Mouse (Mus musculus) urinary bladder, postnatal 10 days (tissue): ENCODE results near the gene Zbtb40.

ENCODE experiments used
- DNase-seq: peaks from one replicate; pipeline ENCODE4 v3.0.0; 2022; ENCODE audit warnings: low spot score

The Zbtb40 gene

DNA sequence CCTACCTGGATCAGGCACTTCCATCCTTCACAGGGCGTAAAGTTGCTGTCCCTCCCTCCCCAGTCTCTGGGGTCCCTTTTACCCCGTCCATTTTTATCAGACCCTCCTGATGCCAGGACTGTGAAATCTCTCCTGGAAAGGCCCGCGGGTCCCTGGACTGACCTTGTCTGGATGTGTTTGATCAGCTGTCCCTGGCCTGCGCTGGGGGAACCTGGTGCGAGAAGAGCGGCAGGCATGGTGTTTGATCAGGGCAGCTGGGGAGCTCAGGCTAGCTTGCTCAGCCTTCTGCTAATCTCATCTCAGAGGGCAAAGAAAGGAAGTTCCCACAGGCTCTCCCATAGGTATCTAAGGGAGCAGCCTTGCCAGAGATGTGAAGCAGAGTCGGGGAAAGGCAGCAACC lies 71.4 kb downstream of the Zbtb40 start:
- DNase-seq, result no peak

DNA sequence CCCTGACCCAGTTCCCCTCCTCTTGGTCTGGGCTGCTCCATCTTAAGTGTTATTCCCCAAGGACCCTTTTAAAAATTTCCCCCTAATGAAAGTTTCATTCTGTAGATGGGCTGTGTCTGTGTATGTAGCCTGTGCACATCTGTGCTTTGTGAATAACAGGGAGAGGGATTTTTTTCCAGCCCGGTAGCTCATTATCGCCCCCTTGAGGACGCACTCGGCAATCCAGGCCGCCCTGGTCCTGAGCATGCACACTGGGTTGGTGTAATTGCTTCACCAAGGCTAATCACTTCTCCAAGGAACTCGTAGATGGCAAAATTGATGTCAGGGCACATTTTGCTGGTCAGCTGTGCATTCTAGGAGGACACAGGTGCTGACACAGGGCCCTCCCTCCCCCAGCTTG lies 77.7 kb downstream of the Zbtb40 start:
- no peak for DNase-seq

DNA sequence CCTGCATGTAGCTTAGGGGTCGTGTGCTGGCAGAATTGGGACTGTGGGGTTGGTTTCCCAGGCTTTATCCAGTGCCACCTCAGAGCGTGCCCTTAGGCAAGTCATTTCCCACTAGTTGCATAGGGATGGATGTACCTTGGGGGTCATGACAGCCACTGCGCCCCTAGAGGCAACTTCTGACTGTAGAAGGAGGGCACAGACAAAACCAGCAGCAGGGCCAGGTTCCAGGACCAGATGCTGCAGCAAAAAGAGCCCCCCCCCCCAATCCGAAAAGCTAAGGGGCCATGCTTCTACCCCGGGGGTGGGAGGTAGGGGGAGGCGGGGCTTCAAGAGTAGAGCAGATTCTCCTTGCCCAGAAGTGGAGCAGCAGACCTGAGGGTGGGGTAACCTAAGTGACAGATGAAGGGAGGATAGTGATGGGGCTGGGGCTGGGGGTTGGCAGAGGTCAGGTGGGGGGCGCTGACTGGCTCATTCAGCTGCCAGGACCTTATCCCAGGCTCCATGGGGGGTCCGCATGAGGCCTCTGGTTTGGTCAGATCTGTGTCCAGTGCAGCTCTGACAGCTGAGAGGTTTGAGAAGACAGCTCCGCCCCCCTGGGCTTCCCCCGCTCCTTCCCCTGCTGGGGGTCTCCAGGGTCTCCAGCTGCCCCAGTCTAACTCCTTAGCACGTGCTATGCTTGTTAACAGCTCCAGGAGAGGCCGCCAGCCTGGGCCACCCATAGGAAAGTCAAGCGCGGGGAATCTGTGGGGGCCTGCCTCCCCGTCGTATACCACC lies 78.9 kb downstream of the Zbtb40 start:
- DNase-seq, result no peak

DNA sequence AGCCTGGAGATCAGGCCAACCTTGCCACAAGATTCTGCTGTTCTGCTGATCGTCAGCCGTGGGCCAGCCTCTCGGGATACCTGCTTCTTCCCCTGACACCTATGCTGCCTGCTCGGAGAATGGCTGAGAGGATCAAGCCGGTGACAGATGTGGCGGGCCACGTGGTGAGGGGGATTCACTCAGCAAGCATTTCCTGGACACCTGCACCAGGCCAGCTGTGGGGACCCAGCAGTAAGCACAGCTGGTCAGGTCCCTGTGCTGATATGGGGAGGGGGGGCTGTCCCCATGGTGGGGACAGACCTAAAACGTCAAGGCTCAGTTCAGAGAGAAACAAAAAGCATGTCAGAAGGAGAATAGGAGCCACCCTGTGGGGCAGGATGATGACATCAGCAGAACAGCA lies 79.5 kb downstream of the Zbtb40 start:
- DNase-seq, result no peak

GRCm38 (mm10) chr4:136967511-136967910 lies 81.1 kb downstream of the Zbtb40 start:
- DNase-seq, result no peak

DNA sequence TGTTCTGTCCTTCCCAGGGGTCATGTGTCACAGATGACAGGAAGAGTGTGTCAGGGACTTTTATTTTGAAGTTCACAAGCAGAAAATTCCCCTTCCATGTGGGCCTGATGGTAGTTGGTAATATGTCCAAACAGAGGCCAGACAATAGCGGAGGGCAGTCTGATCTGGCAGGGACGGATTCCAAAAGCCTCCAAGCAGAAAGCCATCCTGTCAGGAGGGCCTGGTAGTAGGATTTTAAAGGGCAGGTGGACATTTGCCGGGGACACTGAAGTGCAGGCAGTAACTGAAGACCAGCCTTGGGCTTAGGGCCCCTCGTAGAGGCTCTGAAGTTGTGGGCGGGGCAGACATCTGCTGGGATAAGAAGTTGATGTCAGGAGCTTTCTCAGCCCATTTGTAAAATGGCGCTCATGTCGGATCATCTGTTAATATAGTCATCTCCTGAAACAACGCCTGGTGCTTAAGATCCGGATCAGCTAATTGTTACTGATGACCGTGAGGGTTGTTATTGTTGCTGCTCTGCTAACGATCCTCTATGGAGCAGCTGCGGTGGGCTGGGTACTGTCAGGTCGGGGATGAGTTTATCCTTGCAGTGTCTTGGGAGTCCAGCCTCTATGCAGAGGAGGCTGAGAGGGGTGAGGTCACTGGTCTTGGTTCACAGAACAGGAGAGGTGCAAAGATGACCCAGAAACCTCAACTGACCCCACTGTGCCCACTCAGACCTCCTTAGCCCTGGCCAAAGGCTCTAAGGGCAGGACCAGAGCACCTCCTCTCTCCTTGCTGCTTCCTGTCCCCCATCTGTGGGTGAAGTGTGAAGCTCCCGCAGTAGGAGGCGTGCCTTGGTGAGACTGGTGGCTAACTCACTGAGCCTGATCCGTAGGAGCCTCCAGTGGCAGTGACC lies 81.9 kb downstream of the Zbtb40 start:
- no peak for DNase-seq

GRCm38 (mm10) chr4:136964990-136965421 lies 83.6 kb downstream of the Zbtb40 start:
- DNase-seq, result no peak

DNA sequence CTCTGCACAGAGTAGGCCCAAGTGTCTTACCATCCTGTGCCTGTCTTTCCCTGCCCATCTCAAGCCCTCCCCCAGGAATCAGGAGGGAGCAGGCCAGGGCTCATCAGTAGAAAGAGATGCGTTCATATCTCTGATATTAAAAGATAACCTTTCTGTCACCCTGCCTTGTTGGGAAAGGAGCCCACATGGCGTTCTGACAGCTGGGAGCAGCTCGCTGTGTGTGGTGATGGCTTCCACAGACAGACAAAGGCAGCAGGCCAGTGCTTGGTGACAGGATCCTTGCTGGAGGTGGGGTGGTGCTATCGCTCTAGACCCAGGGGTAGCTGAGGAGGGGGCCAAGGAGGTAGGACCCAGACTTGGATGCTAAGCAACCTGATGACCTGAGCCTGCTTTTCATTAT lies 86.2 kb downstream of the Zbtb40 start:
- no peak for DNase-seq

- DNase-seq, result no peak
Observed at GRCm38 (mm10) chr4:136961642-136962285, 86.8 kb downstream of the Zbtb40 start.

- no peak for DNase-seq
Observed at GRCm38 (mm10) chr4:136960581-136960980, 88.0 kb downstream of the Zbtb40 start.

DNA sequence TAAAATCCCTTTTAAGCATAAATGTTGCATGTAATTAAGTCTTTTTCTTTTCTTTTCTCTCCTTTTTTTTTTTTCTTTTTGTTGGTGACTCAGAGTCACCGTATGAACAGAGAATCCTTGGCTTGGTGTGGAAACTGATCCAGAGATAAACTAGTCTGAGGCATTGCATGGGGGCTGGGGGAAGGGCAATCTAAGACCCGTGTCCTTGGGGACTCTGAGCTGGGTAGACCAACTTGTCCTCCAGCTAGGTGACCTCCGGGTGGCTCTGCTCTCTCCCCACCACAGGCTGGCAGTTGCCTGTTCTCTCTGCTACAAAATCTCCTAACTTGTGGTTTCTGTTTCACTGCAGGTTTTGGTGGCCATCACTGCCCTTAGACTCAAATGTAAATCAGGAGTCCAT lies 88.5 kb downstream of the Zbtb40 start:
- no peak for DNase-seq

DNA sequence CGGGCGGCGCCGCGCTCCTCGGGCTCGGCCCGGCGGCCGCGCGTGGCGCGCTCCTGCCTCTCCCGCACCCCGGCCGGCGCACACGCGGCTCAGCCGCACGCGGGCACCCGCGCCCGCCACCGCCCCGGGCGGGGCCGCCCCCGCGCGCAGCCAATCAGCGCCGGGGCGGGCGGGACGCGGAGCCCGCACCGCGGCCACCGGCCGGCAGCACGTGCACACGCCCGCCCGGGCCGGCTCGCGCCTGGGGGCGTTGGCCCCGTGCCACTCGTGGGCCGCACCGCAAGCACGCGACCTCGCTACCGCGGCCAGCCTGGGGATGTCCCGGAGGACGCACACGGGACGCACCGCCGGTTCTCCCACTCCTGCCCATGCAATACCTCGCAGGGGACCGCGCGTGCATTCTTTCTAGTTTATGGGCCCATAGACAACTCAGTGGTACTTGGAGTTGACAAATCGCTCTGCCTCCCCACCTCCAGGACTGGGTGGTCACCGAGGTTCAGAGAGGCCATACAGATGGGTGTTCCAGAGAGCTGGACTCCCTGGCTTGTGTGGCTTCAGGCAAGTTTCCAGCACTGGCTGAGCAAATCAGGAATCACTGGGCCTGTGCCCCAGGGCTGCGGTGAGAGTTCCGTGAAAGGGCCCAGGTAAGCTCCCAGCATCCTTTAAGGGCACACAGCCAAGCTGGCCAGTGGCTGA lies 91.7 kb downstream of the Zbtb40 start, which contains the start of gene Epha8:
Gene Epha8 (minus strand): TSS at position 66 of the 696 bp plus-strand sequence.
- DNase-seq, result no peak

GRCm38 (mm10) chr4:136954562-136954961 lies 94.0 kb downstream of the Zbtb40 start:
- no peak for DNase-seq

GRCm38 (mm10) chr4:136949266-136949989 lies 99.2 kb downstream of the Zbtb40 start:
- no peak for DNase-seq

- no peak for DNase-seq
Observed at GRCm38 (mm10) chr4:136945397-136945796, 103.2 kb downstream of the Zbtb40 start.

- DNase-seq, result no peak
Observed at GRCm38 (mm10) chr4:136944558-136945350, 103.8 kb downstream of the Zbtb40 start.

GRCm38 (mm10) chr4:136943175-136943574 lies 105.4 kb downstream of the Zbtb40 start:
- no peak for DNase-seq

- no peak for DNase-seq
Observed at GRCm38 (mm10) chr4:136942761-136943160, 105.8 kb downstream of the Zbtb40 start.

DNA sequence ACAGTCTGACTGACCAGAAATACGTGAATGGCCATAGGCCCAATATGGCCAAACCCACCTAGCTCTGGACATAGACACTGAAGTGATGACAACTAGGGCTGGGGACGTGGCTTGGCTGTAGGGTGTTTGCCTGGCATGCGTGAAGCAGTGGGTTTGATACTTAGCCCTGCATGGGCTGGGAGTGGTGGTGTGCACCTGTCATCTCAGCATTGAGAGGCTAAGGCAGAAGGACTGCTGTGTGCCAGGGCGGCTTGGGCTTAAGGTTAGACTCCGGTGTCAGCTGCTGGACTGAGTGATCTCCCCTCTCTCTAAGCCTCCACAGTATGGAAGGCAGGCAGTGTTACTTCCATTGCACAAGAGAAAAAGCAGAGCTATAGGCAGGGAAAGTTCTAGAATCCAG lies 110.7 kb downstream of the Zbtb40 start:
- DNase-seq, result no peak

DNA sequence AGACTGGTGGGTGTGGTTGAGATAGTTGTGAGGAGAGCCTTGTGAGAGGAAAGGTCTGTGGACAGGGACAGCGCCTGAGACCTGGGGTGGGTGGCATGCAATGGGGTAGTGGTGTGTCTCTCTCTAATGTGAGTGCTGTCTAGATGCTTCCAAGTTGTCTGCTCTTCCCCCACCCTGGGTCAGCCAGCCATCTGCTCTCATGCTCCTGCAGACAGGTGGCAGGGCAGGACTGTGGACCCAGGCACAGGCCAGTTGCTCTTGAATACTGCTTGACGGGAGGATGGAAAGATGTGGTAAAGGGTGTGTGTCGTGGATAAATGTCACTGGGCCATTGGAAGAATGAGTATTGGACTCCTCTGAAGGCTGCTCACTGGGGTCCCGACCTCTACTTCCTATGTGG lies 111.3 kb downstream of the Zbtb40 start:
- no peak for DNase-seq
